Mouse (Mus musculus) forebrain, embryonic 10.5 days (tissue): ENCODE data around the gene 1700020A23Rik. TPM values are rescaled to one million over a fixed set of nuclear protein-coding genes. Genes with fewer than 3 reads are reported as not detected.
A peak's percentile ranks its signal among the peaks of the same experiment; 100 is the strongest.

ENCODE experiments used
- DNase-seq: peaks from one replicate; pipeline ENCODE4 v3.0.0-alpha.2; 2017; ENCODE audit warnings: low spot score; ENCODE audit errors: extremely low spot score
- H3K27ac ChIP-seq: fragments of 300-500 bp; sonication (generic); 2 replicates; pipeline ENCODE4 v1.5.1; 2016; ENCODE audit warnings: mild to moderate bottlenecking
- H3K27me3 ChIP-seq: fragments of 300-500 bp; sonication (generic); 2 replicates; pipeline ENCODE4 v1.6.1; 2016; ENCODE audit warnings: mild to moderate bottlenecking; ENCODE audit not compliant: poor library complexity, severe bottlenecking
- H3K36me3 ChIP-seq: fragments of 300-500 bp; sonication (generic); replicated peaks from 2 replicates; pipeline ENCODE4 v1.6.1; 2016; ENCODE audit warnings: mild to moderate bottlenecking, moderate library complexity
- H3K4me1 ChIP-seq: fragments of 300-500 bp; sonication (generic); 2 replicates; pipeline ENCODE4 v1.6.1; 2016
- H3K4me3 ChIP-seq: fragments of 300-500 bp; sonication (generic); 2 replicates; pipeline ENCODE4 v1.5.1; 2016; ENCODE audit warnings: mild to moderate bottlenecking, moderate library complexity
- H3K9me3 ChIP-seq: fragments of 300-500 bp; sonication (generic); 2 replicates; pipeline ENCODE4 v1.6.1; 2016; ENCODE audit warnings: mild to moderate bottlenecking, moderate library complexity
- WGBS: fragments of 180-500 bp; shearing (Covaris S2); methylation state at CpG from one replicate; pipeline ENCODE4 v1.1.7; 2016; 5-methylcytosine and 5-hydroxymethylcytosine counted together
- polyA plus RNA-seq: library from polyadenylated mRNA; unstranded; fragments of >200 nt; fragmentation: Nextera tagmentation; extraction: Ambion mirVana; gene quantifications from 2 replicates; pipeline ENCODE4 v1.2.1, GENCODE M21; 2016

Gene 1700020A23Rik
- polyA plus RNA-seq, 1 experiment from 2014 or later, result 0.21 TPM

DNA sequence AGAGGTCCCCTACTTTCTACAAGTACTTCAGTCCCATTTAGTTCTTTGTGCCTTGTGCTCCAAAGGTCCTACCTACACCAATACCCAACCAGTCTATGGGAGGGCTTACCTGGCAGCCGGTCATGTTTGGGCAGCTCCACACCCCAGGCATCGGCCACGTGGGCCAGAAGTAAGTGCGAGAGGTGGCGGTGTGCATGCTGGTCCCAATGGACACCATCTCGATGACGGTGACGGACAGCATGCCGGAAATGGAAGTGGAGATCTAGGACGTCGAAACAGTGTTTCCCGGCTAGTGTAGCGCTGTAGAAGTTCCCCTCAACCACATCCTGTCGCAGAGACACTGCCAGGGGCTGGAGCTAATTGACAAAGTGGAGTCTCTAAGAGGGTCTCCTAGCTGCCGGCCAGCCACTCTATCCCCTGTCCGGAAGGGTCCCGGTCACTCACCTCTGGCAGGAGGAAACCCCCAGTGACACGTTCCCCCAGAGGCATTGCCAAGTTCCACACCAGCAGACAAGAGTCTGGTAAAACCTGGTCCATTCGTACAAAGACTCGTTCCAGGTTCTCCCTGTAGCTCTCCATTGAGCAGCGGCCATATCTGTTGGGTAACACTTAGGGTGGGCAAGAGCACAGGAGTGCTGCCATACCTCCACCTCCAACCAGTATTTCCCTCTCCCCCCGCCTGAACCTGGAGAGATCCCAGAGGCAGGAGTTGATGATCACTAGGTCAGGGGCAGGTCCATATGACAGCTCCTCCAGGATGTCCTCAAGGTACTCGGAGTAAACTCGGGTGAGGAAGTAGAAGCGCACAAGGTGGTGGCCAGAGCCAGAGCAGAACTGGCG lies 16.9 kb downstream of the 1700020A23Rik start:
- Histone ChIP-seq H3K4me3 (no peak overlapping the region), H3K9me3 (no peaks in the 10 kb centered on the region), H3K36me3 (peaks cover 47% of the 10 kb centered on the region), H3K27me3 (peaks cover 11% of the 10 kb centered on the region; the same call in 1 of the 2 replicates), H3K27ac (no peak overlapping the region), H3K4me1 (peaks cover 34% of the 10 kb centered on the region)
- DNase-seq, result no peak
- 93% methylated on average over 26 of the region's 26 CpGs for WGBS

- Histone ChIP-seq H3K4me3 (peak overlapping the region; percentile 69), H3K27me3 (peaks cover 11% of the 10 kb centered on the region; the same call in 1 of the 2 replicates), H3K9me3 (no peaks in the 10 kb centered on the region), H3K4me1 (peaks cover 34% of the 10 kb centered on the region), H3K27ac (peak overlapping the region; percentile 94), H3K36me3 (peaks cover 53% of the 10 kb centered on the region)
- 17% methylated on average over 49 of the region's 49 CpGs for WGBS
- DNase-seq, result peak; percentile 83
Observed at GRCm38 (mm10) chr2:130423397-130424125, 18.5 kb downstream of the 1700020A23Rik start.

- Histone ChIP-seq H3K4me1 (peaks cover 34% of the 10 kb centered on the region), H3K36me3 (peaks cover 48% of the 10 kb centered on the region), H3K4me3 (peak within 1 kb of the TSS; percentile 69), H3K9me3 (no peaks in the 10 kb centered on the region), H3K27me3 (peaks cover 11% of the 10 kb centered on the region; the same call in 1 of the 2 replicates), H3K27ac (peak within 1 kb of the TSS; percentile 94)
- WGBS, result under 1% methylated on average over 58 of the region's 58 CpGs
- peak; percentile 96 for DNase-seq
Observed at GRCm38 (mm10) chr2:130424126-130424853, 19.2 kb downstream of the 1700020A23Rik start, which contains the start of the genes Vps16 and Pced1a. TSS of gene Vps16 (plus strand) at chr2:130424339. TSS of gene Pced1a (minus strand) at chr2:130424701.

DNA sequence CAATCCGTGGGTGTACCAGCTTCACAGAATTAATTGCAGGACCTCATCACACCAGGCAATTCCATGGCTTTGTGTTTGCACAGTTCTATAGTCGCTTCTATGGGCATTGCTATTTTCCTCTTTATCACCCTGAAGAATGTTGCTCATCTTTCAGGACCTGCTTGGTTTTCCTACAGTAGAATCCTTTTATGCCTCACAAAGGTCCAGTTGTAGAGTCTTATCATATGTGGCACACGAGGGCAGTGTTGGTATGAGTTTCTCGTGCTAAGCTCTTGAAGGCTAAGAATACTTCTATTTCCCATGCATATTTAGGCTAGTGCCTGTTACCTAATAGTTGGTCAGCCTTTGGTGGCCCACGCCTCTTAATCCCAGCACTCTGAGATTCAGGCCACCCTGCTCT lies 20.1 kb downstream of the 1700020A23Rik start:
- no peak for DNase-seq
- Histone ChIP-seq H3K9me3 (no peaks in the 10 kb centered on the region), H3K27ac (peak overlapping the region; percentile 94), H3K27me3 (peaks cover 11% of the 10 kb centered on the region; the same call in 1 of the 2 replicates), H3K4me1 (peaks cover 34% of the 10 kb centered on the region), H3K4me3 (peak overlapping the region; percentile 69), H3K36me3 (peaks cover 47% of the 10 kb centered on the region)
- 67% methylated on average over 5 of the region's 5 CpGs for WGBS

- Histone ChIP-seq H3K9me3 (no peaks in the 10 kb centered on the region), H3K27me3 (no peaks in the 10 kb centered on the region), H3K4me1 (peaks cover 8% of the 10 kb centered on the region), H3K4me3 (no peak overlapping the region), H3K36me3 (peaks cover 43% of the 10 kb centered on the region), H3K27ac (no peak overlapping the region)
- DNase-seq, result no peak
- WGBS, result 70% methylated on average over 2 of the region's 2 CpGs
Observed at GRCm38 (mm10) chr2:130429851-130430250, 24.8 kb downstream of the 1700020A23Rik start.

- H3K36me3 ChIP-seq, result peaks cover 43% of the 10 kb centered on the region
- no peaks in the 10 kb centered on the region for H3K9me3 ChIP-seq
- 88% methylated on average over 3 of the region's 3 CpGs for WGBS
- no peak overlapping the region for H3K27ac ChIP-seq
- H3K4me3 ChIP-seq, result no peak overlapping the region
- H3K27me3 ChIP-seq, result no peaks in the 10 kb centered on the region
- H3K4me1 ChIP-seq, result peaks cover 2% of the 10 kb centered on the region
- DNase-seq, result no peak
Observed at GRCm38 (mm10) chr2:130430484-130430883, 25.4 kb downstream of the 1700020A23Rik start.

DNA sequence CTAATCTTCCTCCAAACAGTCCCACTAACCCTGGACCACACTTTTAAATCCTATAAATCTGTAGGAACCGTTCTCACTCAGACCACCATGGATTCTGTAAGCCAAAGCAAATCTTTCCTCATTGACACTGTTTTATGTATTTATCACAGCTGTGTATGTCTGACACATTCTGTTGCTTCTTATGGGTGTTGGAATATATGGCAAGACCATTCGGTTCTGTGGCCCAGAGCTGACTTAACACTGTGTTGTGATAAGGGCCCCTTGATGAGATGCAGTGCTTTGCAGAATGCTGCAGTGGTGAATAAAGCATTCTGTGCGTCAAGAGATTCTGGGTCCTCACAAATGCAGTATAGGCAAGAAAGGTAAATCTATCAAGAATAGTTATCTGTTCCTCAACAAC lies 27.1 kb downstream of the 1700020A23Rik start:
- Histone ChIP-seq H3K4me1 (no peaks in the 10 kb centered on the region), H3K36me3 (peaks cover 38% of the 10 kb centered on the region), H3K9me3 (no peaks in the 10 kb centered on the region), H3K4me3 (no peak overlapping the region), H3K27me3 (no peaks in the 10 kb centered on the region), H3K27ac (no peak overlapping the region)
- 95% methylated on average over 3 of the region's 3 CpGs for WGBS
- DNase-seq, result no peak

GRCm38 (mm10) chr2:130433152-130433551 lies 28.1 kb downstream of the 1700020A23Rik start:
- WGBS, result 32% methylated on average over 4 of the region's 4 CpGs
- DNase-seq, result no peak
- no peaks in the 10 kb centered on the region for H3K27me3 ChIP-seq
- H3K27ac ChIP-seq, result no peak overlapping the region
- H3K4me3 ChIP-seq, result no peak overlapping the region
- no peaks in the 10 kb centered on the region for H3K9me3 ChIP-seq
- no peaks in the 10 kb centered on the region for H3K4me1 ChIP-seq
- H3K36me3 ChIP-seq, result peaks cover 39% of the 10 kb centered on the region

DNA sequence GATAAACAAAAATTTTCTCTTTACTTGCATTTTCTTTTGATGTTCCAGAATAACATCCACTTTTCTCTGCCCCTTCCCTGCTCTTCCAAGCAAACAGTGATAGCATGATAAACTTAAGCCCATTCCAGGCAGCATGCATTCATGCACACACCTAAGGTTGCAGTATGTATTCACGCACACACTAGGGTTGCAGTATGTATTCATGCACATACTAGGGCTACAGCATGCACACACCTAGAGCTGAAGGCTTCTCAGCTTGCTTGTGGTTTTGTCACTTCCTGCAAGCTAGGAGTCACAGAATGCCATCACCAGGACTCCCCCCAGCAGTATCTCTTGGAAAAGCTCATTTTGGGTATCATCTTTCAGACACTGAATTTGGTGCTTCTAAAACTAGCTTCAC lies 31.7 kb downstream of the 1700020A23Rik start:
- Histone ChIP-seq H3K4me3 (no peak overlapping the region), H3K9me3 (no peaks in the 10 kb centered on the region), H3K27ac (no peak overlapping the region), H3K4me1 (no peaks in the 10 kb centered on the region), H3K27me3 (no peaks in the 10 kb centered on the region), H3K36me3 (peaks cover 55% of the 10 kb centered on the region)
- DNase-seq, result no peak
- 94% methylated on average over 1 of the region's 1 CpGs for WGBS

GRCm38 (mm10) chr2:130438861-130439260 lies 33.8 kb downstream of the 1700020A23Rik start:
- H3K4me3 ChIP-seq, result no peak overlapping the region
- WGBS, result 92% methylated on average over 3 of the region's 3 CpGs
- H3K27me3 ChIP-seq, result no peaks in the 10 kb centered on the region
- no peak for DNase-seq
- no peak overlapping the region for H3K27ac ChIP-seq
- H3K4me1 ChIP-seq, result no peaks in the 10 kb centered on the region
- H3K9me3 ChIP-seq, result no peaks in the 10 kb centered on the region
- peaks cover 67% of the 10 kb centered on the region for H3K36me3 ChIP-seq

GRCm38 (mm10) chr2:130439840-130440480 lies 34.9 kb downstream of the 1700020A23Rik start:
- WGBS, result 91% methylated on average over 4 of the region's 4 CpGs
- no peaks in the 10 kb centered on the region for H3K9me3 ChIP-seq
- no peak overlapping the region for H3K4me3 ChIP-seq
- no peaks in the 10 kb centered on the region for H3K27me3 ChIP-seq
- peaks cover 78% of the 10 kb centered on the region for H3K36me3 ChIP-seq
- H3K4me1 ChIP-seq, result no peaks in the 10 kb centered on the region
- H3K27ac ChIP-seq, result no peak overlapping the region
- no peak for DNase-seq

DNA sequence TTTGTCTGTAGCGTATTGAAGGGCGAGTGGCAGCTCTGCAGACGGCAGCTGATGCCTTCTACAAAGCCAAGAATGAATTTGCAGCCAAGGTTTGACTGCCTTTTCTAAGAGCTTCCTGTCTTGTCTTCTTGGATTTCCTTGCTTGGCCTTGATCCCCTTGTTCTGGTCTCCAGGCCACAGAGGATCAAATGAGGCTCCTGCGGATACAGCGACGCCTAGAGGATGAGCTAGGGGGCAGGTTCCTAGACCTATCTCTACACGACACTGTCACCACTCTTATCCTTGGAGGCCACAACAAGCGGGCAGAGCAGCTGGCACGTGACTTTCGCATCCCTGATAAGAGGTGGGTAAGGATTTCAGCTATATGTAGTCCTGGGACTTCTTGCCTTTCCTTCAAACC lies 37.1 kb downstream of the 1700020A23Rik start:
- Histone ChIP-seq H3K36me3 (peaks cover 86% of the 10 kb centered on the region), H3K4me1 (no peaks in the 10 kb centered on the region), H3K27me3 (0 out of 2 replicates have a peak, but pooled peaks cover 3% of the 10 kb centered on the region), H3K4me3 (no peak overlapping the region), H3K9me3 (no peaks in the 10 kb centered on the region), H3K27ac (no peak overlapping the region)
- 88% methylated on average over 10 of the region's 10 CpGs for whole genome bisulfite sequencing
- no peak for DNase-seq
